Mouse (Mus musculus) stomach, postnatal 0 days (tissue): Measurements from ENCODE around the gene 2700049A03Rik.

Source experiments
- CTCF ChIP-seq: IDR thresholded peaks from 2 replicates; pipeline ENCODE4 v1.5.1; 2016; ENCODE audit warnings: antibody characterized with exemption, low read depth, mild to moderate bottlenecking, moderate library complexity
- EP300 ChIP-seq: optimal IDR thresholded peaks from 2 replicates; pipeline ENCODE3; 2016; ENCODE audit warnings: antibody characterized with exemption

- no peak for TF ChIP-seq CTCF
- TF ChIP-seq EP300, result no peak
Measured at GRCm38 (mm10) chr12:71271131-71271530, 134.5 kb downstream of the 2700049A03Rik start.
